Mouse (Mus musculus) hindbrain, embryonic 12.5 days (tissue): ENCODE measurements around the gene Tsku. TPM values are rescaled to one million over a fixed set of nuclear protein-coding genes. Genes with fewer than 3 reads are reported as not detected.

Experiments
- ATAC-seq: fragments of 200-750 bp; cut with Nextera tagmentation; 2 replicates; pipeline ENCODE4 v1.8.0; 2017; ENCODE audit warnings: moderate TSS enrichment; ENCODE audit not compliant: low FRiP score
- H3K27ac ChIP-seq: fragments of 300-500 bp; sonication (generic); 2 replicates; pipeline ENCODE4 v1.5.1; 2016; ENCODE audit warnings: mild to moderate bottlenecking
- H3K27me3 ChIP-seq: fragments of 300-500 bp; sonication (generic); 2 replicates; pipeline ENCODE4 v1.6.1; 2016; ENCODE audit warnings: mild to moderate bottlenecking
- H3K36me3 ChIP-seq: fragments of 300-500 bp; sonication (generic); 2 replicates; pipeline ENCODE4 v1.6.1; 2016; ENCODE audit warnings: mild to moderate bottlenecking
- H3K4me1 ChIP-seq: fragments of 300-500 bp; sonication (generic); 2 replicates; pipeline ENCODE4 v1.6.1; 2016
- H3K4me2 ChIP-seq: fragments of 300-500 bp; sonication (generic); replicated peaks from 2 replicates; pipeline ENCODE4 v1.6.1; 2016; ENCODE audit warnings: mild to moderate bottlenecking
- H3K4me3 ChIP-seq: fragments of 300-500 bp; sonication (generic); 2 replicates; pipeline ENCODE4 v1.5.1; 2016; ENCODE audit warnings: mild to moderate bottlenecking
- H3K9ac ChIP-seq: fragments of 300-500 bp; sonication (generic); 2 replicates; pipeline ENCODE4 v1.6.1; 2016; ENCODE audit warnings: mild to moderate bottlenecking, moderate library complexity
- H3K9me3 ChIP-seq: fragments of 300-500 bp; sonication (generic); replicated peaks from 2 replicates; pipeline ENCODE4 v1.6.1; 2016; ENCODE audit warnings: mild to moderate bottlenecking
- WGBS: fragments of 180-500 bp; shearing (Covaris S2); methylation state at CpG from one replicate; pipeline ENCODE4 v1.1.7; 2016; 5-methylcytosine and 5-hydroxymethylcytosine counted together
- polyA plus RNA-seq: library from polyadenylated mRNA; unstranded; fragments of >200 nt; fragmentation: Nextera tagmentation; extraction: Ambion mirVana; gene quantifications from 2 replicates; pipeline ENCODE4 v1.2.1, GENCODE M21; 2016

The Tsku gene
- polyA plus RNA-seq, 1 experiment from 2014 or later = 10.3 TPM

DNA sequence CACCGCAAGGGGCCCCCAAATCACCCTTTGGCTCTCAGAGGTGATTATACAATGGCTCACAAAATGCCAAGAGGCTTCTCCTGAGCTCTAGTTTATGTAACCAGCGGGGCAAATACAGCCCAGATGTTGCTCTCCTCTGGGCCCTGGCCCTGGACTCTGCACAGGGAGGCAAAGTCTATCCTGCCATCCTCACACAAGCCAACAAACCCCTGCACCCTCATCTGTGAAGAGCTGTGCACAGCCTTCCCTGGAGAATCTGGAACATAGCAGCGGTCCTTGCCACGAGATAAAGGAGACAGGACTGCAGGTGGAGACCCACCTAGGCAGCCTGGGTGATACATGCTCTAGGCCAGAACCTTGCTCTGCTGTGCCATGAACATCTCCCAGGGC lies 6.2 kb downstream of the Tsku start:
- 53% methylated on average over 4 of the region's 4 CpGs for WGBS
- H3K36me3 ChIP-seq = peaks cover 27% of the 10 kb centered on the region
- no peaks in the 10 kb centered on the region for H3K9me3 ChIP-seq
- no peak overlapping the region for H3K9ac ChIP-seq
- H3K4me1 ChIP-seq = peaks cover 55% of the 10 kb centered on the region
- no peak overlapping the region for H3K4me3 ChIP-seq
- H3K27ac ChIP-seq = peak overlapping the region; percentile 65
- H3K27me3 ChIP-seq = no peaks in the 10 kb centered on the region
- no peak overlapping the region for H3K4me2 ChIP-seq
- ATAC-seq = no peak

DNA sequence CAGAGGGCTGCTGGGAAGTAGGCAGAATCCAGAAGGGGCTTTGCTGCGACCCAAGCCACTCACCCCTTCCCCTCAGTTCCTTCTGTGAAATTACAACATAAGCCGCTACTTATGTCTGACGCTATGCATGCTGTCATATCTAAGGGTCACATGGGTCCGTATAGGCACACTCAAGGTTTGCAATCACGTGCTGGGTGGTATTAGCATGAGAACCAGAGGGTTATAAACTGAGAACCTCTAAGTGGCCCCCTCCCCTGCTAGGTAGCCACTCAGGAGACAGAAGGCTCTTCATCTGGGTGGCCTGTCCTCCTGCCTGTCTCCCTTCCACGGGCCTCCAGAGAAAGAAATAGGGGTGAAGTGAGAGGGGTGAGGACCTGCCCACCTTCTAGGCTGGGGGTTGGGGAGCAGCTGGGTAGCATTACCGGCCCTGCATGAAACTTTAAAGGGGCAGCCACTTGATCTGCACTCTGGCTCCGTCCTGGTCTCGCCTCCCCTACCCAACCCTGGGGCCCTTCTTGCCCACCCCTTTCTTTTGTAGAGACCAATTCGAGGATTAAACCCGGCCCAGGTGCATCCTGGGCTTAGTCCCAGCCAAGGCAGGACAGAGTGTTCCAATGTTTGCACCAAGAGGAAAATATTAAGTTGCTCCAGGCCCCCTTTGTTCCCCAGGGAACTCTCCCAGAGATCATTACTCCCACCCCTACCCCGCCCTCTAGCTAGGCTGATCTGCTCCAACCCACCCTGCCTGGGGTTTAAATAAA lies 6.8 kb downstream of the Tsku start:
- H3K27ac ChIP-seq = peak overlapping the region; percentile 65
- H3K9me3 ChIP-seq = no peaks in the 10 kb centered on the region
- H3K4me1 ChIP-seq = peaks cover 49% of the 10 kb centered on the region
- 36% methylated on average over 12 of the region's 12 CpGs for WGBS
- no peak overlapping the region for H3K4me2 ChIP-seq
- no peak for ATAC-seq
- H3K27me3 ChIP-seq = no peaks in the 10 kb centered on the region
- H3K9ac ChIP-seq = no peak overlapping the region
- H3K36me3 ChIP-seq = peaks cover 28% of the 10 kb centered on the region
- no peak overlapping the region for H3K4me3 ChIP-seq

DNA sequence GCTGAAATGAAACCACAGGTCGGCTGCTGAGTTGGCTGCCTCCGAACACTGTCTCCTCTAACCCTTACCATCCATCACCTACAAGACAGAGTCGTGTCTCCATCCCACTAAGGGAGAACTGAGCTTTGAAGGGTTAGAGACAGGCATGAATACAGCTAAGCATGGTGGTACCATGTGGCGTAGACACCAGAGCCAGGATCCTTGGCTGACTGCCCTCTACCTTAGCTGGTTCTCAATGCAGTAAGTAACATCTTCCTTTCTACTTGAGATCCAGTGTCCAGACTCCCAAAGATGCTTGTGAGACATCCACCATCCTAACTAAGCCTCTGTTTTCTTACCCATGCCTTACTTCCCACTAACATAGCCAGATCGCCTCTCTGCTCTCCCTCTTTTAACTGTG lies 7.5 kb downstream of the Tsku start:
- Histone ChIP-seq H3K4me3 (no peak overlapping the region), H3K9me3 (no peaks in the 10 kb centered on the region), H3K4me1 (peaks cover 43% of the 10 kb centered on the region), H3K27ac (no peak overlapping the region), H3K36me3 (peaks cover 28% of the 10 kb centered on the region), H3K4me2 (no peak overlapping the region), H3K9ac (no peak overlapping the region), H3K27me3 (no peaks in the 10 kb centered on the region)
- no peak for ATAC-seq
- 91% methylated on average over 5 of the region's 5 CpGs for WGBS

DNA sequence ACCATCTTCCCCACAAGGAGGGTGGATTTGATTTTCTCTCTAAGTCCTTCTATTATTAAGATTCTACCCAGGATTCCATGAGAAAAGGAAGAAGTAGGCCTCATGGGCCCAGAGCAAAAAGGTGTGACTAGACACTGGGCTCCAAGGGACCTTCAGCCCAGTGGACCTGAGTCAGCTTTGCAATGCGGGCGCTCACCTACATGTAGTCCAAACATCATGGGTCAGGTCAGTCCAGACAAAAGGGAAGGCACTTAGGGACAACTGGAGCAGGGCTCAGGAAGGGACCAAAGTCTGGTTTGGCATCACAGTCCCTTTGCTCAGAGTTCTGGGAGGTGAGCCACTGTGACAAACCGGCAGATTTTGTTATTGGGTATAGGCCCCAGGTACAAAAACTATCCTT lies 9.6 kb downstream of the Tsku start:
- Histone ChIP-seq H3K27ac (no peak overlapping the region), H3K4me1 (peaks cover 28% of the 10 kb centered on the region), H3K4me2 (no peak overlapping the region), H3K27me3 (no peaks in the 10 kb centered on the region), H3K9me3 (no peaks in the 10 kb centered on the region), H3K36me3 (peaks cover 28% of the 10 kb centered on the region), H3K4me3 (no peak overlapping the region), H3K9ac (no peak overlapping the region)
- no peak for ATAC-seq
- 97% methylated on average over 3 of the region's 3 CpGs for WGBS

DNA sequence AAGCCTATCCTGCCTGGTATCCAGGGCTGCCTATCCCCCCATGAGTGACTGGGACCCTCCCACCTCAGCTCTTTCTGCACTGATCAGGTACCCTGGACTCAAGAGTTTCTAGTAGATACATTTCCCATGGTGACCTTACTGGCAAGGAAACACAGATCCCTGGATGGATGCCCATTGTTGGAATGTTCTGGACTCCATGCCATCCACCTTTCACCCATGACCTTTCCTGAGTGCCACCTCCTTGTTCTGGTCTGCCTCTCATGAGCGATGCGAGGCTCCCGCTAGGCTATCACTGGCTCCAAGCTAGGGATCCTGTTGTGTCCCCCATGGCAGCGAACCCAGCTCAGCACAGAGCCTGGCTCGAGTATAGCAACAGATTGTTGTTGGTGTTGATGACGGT lies 11.3 kb downstream of the Tsku start:
- Histone ChIP-seq H3K36me3 (peaks cover 28% of the 10 kb centered on the region), H3K9ac (no peak overlapping the region), H3K4me2 (no peak overlapping the region), H3K4me1 (peaks cover 14% of the 10 kb centered on the region), H3K9me3 (no peaks in the 10 kb centered on the region), H3K27me3 (no peaks in the 10 kb centered on the region), H3K27ac (no peak overlapping the region), H3K4me3 (no peak overlapping the region)
- no peak for ATAC-seq
- WGBS = 93% methylated on average over 6 of the region's 6 CpGs

DNA sequence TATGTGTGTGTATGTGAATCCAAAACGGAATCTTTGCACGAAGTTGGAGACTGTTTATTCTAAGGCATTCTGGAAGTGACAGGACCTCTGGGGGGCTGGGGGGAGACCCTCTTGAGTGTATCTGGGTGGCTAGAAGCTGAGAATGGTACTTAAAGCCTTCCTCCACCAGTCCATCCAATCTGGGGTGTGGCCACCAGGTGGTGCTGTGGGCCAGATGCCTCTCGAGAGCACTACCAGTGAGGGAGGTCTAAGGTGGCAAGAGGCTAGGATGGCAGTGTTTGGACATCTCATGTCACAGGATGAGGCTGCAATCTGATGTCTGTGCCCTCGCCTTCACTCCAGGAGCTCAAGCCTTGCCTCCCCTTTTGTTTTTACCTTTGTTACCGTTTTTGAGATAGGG lies 12.0 kb downstream of the Tsku start:
- Histone ChIP-seq H3K4me3 (no peak overlapping the region), H3K27ac (no peak overlapping the region), H3K4me2 (no peak overlapping the region), H3K4me1 (peaks cover 7% of the 10 kb centered on the region), H3K9ac (no peak overlapping the region), H3K36me3 (peaks cover 28% of the 10 kb centered on the region), H3K27me3 (no peaks in the 10 kb centered on the region), H3K9me3 (no peaks in the 10 kb centered on the region)
- 30% methylated on average over 5 of the region's 5 CpGs for WGBS
- ATAC-seq = 0 out of 2 replicates have a peak, but pooled peaks have one; percentile 23

DNA sequence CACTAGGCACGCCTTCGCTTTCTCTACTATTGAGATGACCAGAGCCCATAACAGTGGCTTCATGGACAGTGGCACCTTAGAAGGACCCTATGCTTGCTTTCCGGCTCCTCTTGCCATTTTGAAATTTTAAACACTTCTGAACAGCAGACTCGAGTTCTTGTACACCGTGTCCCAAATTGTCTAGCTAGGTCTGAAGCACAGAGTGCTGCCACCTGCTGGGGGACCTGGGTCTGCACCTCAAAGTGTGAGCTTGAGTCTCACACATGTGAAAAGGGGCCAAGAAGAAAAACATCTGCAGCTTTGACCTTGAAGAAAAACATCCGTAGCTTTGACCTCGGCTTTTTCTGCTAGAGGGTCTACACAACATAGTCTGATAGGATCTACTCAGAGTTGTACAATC lies 13.1 kb downstream of the Tsku start:
- Histone ChIP-seq H3K4me3 (no peak overlapping the region), H3K4me2 (no peak overlapping the region), H3K27me3 (0 out of 2 replicates have a peak, but pooled peaks cover 3% of the 10 kb centered on the region), H3K27ac (no peak overlapping the region), H3K9me3 (no peaks in the 10 kb centered on the region), H3K9ac (no peak overlapping the region), H3K4me1 (0 out of 2 replicates have a peak, but pooled peaks cover 3% of the 10 kb centered on the region), H3K36me3 (peaks cover 28% of the 10 kb centered on the region)
- WGBS = 65% methylated on average over 7 of the region's 7 CpGs
- ATAC-seq = no peak

DNA sequence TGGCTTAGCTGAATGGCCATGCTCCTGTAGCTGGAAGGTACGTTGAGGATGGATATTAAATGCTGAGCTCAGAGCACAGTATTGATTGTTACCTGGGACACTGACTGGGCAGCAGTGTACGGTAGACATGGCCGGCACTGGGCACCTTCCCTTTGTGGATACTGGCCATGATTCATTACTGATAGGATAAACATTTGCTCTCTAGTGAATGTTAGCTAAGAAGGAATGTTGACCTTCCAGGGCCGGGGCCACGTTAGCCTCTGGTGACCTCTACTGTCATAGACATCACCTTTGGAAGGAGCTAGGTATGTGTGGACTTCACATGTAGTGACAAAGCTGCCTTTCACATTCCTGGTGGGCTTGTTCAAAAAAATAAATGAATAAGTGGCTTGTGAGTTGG lies 13.7 kb downstream of the Tsku start:
- Histone ChIP-seq H3K9me3 (no peaks in the 10 kb centered on the region), H3K4me1 (0 out of 2 replicates have a peak, but pooled peaks cover 3% of the 10 kb centered on the region), H3K36me3 (peaks cover 25% of the 10 kb centered on the region), H3K9ac (no peak overlapping the region), H3K4me3 (no peak overlapping the region), H3K27me3 (peaks cover 5% of the 10 kb centered on the region), H3K4me2 (no peak overlapping the region), H3K27ac (no peak overlapping the region)
- no peak for ATAC-seq
- 87% methylated on average over 5 of the region's 5 CpGs for WGBS

DNA sequence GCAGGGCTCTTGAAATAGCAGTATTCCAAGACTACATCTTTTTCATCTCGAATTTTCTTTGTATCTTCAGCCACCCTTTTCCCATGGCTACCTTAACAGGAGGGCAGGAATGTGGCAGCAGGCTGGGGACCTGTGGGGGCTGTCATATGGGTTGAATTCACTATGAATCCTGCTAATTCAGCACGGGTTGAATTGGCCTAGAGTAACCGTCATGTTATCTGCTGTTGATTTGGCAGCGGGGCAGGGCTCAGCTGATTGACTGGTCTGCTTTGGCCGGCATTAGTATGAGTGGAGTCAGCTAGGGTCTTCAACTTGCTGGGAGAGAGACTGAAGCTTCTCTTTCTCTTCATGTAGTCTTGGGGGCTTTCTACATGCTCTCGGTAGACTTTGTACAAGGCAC lies 16.1 kb downstream of the Tsku start:
- H3K9me3 ChIP-seq = no peaks in the 10 kb centered on the region
- no peak overlapping the region for H3K4me2 ChIP-seq
- 69% methylated on average over 6 of the region's 6 CpGs for WGBS
- H3K9ac ChIP-seq = no peak overlapping the region
- H3K4me3 ChIP-seq = no peak overlapping the region
- H3K36me3 ChIP-seq = peaks cover 3% of the 10 kb centered on the region
- H3K27me3 ChIP-seq = peaks cover 7% of the 10 kb centered on the region
- H3K27ac ChIP-seq = no peak overlapping the region
- peaks cover 5% of the 10 kb centered on the region; the same call in 1 of the 2 replicates for H3K4me1 ChIP-seq
- no peak for ATAC-seq

DNA sequence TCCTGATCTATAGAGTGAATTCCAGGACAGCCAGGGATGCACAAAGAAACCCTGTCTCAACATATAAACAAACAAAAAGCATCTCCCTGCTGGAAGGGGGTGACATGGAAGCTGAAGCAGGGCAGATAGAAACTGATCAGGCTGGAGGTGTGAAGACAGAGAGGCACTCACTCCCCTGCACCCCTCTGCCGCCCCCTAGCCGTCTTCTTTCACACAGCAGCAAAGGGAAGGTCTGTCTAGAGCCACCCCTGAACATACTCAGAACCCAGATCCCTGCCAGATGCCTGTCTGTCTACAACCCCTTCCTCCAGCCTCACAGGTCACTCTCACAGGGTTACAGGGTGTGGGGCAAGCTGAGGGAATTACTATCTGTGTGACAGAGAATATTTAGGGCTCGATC lies 16.8 kb downstream of the Tsku start:
- ATAC-seq = no peak; the same call in 1 of the 2 replicates
- 28% methylated on average over 3 of the region's 3 CpGs for WGBS
- H3K36me3 ChIP-seq = no peaks in the 10 kb centered on the region

DNA sequence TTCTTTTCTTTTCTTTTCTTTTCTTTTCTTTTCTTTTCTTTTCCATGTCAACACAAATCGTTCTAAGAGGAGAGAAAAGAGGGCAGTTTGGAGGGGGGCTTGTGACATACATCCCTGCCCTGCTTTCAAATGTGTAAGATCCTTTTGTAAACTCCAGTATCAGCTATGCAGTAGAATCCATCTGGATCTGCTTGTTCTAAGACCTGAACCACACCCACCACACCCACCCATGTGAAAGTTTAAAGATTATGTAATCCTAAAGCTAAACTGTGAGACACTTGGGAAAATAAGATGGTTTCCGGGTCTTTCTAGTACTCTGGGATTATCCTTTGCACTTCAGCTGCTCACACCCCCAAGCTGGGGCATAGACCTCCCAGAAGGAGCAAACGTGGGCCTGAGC lies 18.9 kb downstream of the Tsku start:
- 62% methylated on average over 3 of the region's 3 CpGs for WGBS
- H3K27ac ChIP-seq = no peak overlapping the region
- ATAC-seq = no peak

More for the DNA sequence above, 16.8 kb downstream of the Tsku start:
- peaks cover 5% of the 10 kb centered on the region; the same call in 1 of the 2 replicates for H3K4me1 ChIP-seq
- no peaks in the 10 kb centered on the region for H3K9me3 ChIP-seq
- no peak overlapping the region for H3K4me3 ChIP-seq
- H3K27ac ChIP-seq = no peak overlapping the region
- no peak overlapping the region for H3K9ac ChIP-seq
- peaks cover 7% of the 10 kb centered on the region for H3K27me3 ChIP-seq
- no peak overlapping the region for H3K4me2 ChIP-seq

DNA sequence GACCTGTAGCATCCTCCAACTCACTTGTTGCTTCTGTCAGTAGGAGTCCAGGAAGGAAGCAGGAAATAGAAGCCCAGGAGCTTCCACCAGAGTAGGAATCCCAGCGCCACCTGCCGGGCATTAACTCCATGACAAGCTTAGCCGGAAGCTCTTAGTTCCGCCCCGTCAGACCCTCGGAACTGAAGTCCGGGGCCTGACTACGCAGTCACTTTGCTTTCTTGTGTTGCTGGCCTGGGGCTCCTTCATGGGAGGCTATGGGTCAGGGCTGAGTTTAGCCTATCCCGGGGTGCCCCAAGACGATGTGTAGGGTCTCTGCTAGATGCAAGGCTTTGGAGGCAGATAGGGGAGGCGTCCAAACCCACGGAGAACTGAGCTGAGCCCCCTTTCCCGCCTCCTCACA lies 19.7 kb downstream of the Tsku start:
- Histone ChIP-seq H3K36me3 (no peaks in the 10 kb centered on the region), H3K9ac (peak overlapping the region; percentile 62; the same call in 1 of the 2 replicates), H3K4me3 (peak overlapping the region; percentile 30), H3K4me2 (peak overlapping the region; percentile 57), H3K27me3 (peaks cover 7% of the 10 kb centered on the region), H3K9me3 (no peaks in the 10 kb centered on the region), H3K4me1 (peaks cover 5% of the 10 kb centered on the region; the same call in 1 of the 2 replicates), H3K27ac (no peak overlapping the region)
- WGBS = 1% methylated on average over 13 of the region's 13 CpGs
- peak; percentile 65 for ATAC-seq

More for the DNA sequence above, 18.9 kb downstream of the Tsku start:
- H3K9ac ChIP-seq = no peak overlapping the region
- H3K4me3 ChIP-seq = no peak overlapping the region
- peaks cover 7% of the 10 kb centered on the region for H3K27me3 ChIP-seq
- no peak overlapping the region for H3K4me2 ChIP-seq
- peaks cover 5% of the 10 kb centered on the region; the same call in 1 of the 2 replicates for H3K4me1 ChIP-seq
- H3K36me3 ChIP-seq = no peaks in the 10 kb centered on the region
- no peaks in the 10 kb centered on the region for H3K9me3 ChIP-seq

DNA sequence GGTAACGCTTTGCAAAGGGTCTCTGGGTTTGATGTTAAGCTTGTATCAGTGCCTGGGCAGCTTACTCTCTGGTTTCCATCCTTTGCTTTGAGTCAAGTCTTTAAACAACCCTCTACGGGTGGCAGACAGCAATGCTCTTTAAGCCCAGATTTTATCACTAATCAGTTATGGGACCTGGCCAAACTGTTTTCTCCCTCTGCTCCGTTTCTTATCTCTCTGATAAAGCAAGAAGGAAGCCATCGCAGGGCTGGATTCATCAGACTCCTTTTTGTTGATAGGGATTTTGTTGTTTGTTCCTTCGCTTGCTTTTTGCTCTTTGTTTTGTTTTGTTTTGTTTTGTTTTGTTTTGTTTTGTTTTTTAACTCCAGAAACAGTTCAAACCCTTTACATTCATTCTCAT lies 20.8 kb downstream of the Tsku start:
- 84% methylated on average over 5 of the region's 5 CpGs for WGBS
- no peak overlapping the region for H3K9ac ChIP-seq
- no peaks in the 10 kb centered on the region for H3K9me3 ChIP-seq
- peaks cover 7% of the 10 kb centered on the region for H3K27me3 ChIP-seq
- H3K27ac ChIP-seq = no peak overlapping the region
- no peak overlapping the region for H3K4me3 ChIP-seq
- no peak for ATAC-seq
- H3K36me3 ChIP-seq = no peaks in the 10 kb centered on the region
- no peak overlapping the region for H3K4me2 ChIP-seq
- peaks cover 5% of the 10 kb centered on the region; the same call in 1 of the 2 replicates for H3K4me1 ChIP-seq
